23 mouse cellular contexts compared by ENCODE assay signal in genomic region chr12:110476561-110476960, GRCm38 (mm10). TPM values are rescaled to one million over a fixed set of nuclear protein-coding genes. Genes with fewer than 3 reads are reported as not detected.
DNase-seq lines count a peak whose midpoint lies in the region; ATAC-seq and TF ChIP-seq lines count a peak whose summit lies in the region.
"Had no signal": no experiment of that assay in that cellular context is flagged by ENCODE, and none has a peak within 500 bp of the region (broad histone marks: within the 10 kb centered on the region; RNA-seq: fewer than 3 reads in every experiment).

No protein-coding gene starts in this region.

- H3K9ac ChIP-seq in kidney, embryonic 14.5 days (ENCODE audit: low read depth, low read length), result no peak overlapping the region
- H3K9ac ChIP-seq in kidney, postnatal 0 days (ENCODE audit: low read depth, low read length), result no peak overlapping the region
- H3K9ac ChIP-seq in ES-Bruce4 (ENCODE audit: low read depth, poor library complexity, severe bottlenecking) (no peak overlapping the region), ES-E14 (ENCODE audit: insufficient read depth, low read depth, low read length, poor library complexity, severe bottlenecking) (peak overlapping the region; percentile 1; the same call in 1 of the 2 replicates)
- H3K9ac ChIP-seq: forebrain, embryonic 15.5 days; heart, embryonic 13.5 days; hindbrain, embryonic 12.5 days; hindbrain, embryonic 15.5 days had no signal

- H3K9me3 ChIP-seq in kidney, embryonic 14.5 days (ENCODE audit: control insufficient read depth, low read length), result no peaks in the 10 kb centered on the region
- no peaks in the 10 kb centered on the region for H3K9me3 ChIP-seq in kidney, postnatal 0 days (replicated peaks; ENCODE audit: low read length)
- H3K9me3 ChIP-seq in ES-Bruce4 (replicated peaks; ENCODE audit: control insufficient read depth, insufficient read depth, low read length, poor library complexity, severe bottlenecking) (no peaks in the 10 kb centered on the region), ES-E14 (ENCODE audit: control insufficient read depth, insufficient read depth, low read depth, low read length) (no peaks in the 10 kb centered on the region)
- H3K9me3 ChIP-seq: forebrain, embryonic 10.5 days; forebrain, embryonic 15.5 days; G1E; heart, embryonic 10.5 days; heart, embryonic 13.5 days; hindbrain, embryonic 12.5 days; hindbrain, embryonic 15.5 days had no signal

- H3K27me3 ChIP-seq in kidney, embryonic 14.5 days (ENCODE audit: control insufficient read depth, insufficient read depth, low read length), result no peaks in the 10 kb centered on the region
- no peaks in the 10 kb centered on the region for H3K27me3 ChIP-seq in kidney, postnatal 0 days (ENCODE audit: insufficient read depth, low read length)
- no peaks in the 10 kb centered on the region for H3K27me3 ChIP-seq in ES-Bruce4 (ENCODE audit: control insufficient read depth, insufficient read depth, low read length, poor library complexity, severe bottlenecking)
- H3K27me3 ChIP-seq: forebrain, embryonic 15.5 days; heart, embryonic 13.5 days; hindbrain, embryonic 12.5 days; hindbrain, embryonic 15.5 days; Patski had no signal

- WGBS in kidney, embryonic 14.5 days, result 23% methylated on average over 9 of the region's 9 CpGs
- WGBS in kidney, postnatal 0 days, result 49% methylated on average over 9 of the region's 9 CpGs

- in situ Hi-C loops in ES-E14 (cut with MboI; ENCODE audit: low sequenced_read_pairs in 2 of 2, unreplicated experiment in 2 of 2), result no loop called here

- no peaks in the 10 kb centered on the region for H3K4me1 ChIP-seq in kidney, embryonic 14.5 days (ENCODE audit: control insufficient read depth, insufficient read depth, low read length)
- H3K4me1 ChIP-seq in kidney, postnatal 0 days (replicated peaks; ENCODE audit: insufficient read depth, low read length), result no peaks in the 10 kb centered on the region
- H3K4me1 ChIP-seq in ES-Bruce4 (ENCODE audit: control insufficient read depth, insufficient read depth, low read length), result peaks cover 19% of the 10 kb centered on the region
- peaks cover 24 to 48% of the 10 kb centered on the region in 2 experiments for H3K4me1 ChIP-seq in ES-E14 (ENCODE audit: control insufficient read depth in 2 of 2, insufficient read depth in 2 of 2, low read length in 2 of 2, poor library complexity in 1 of 2)
- H3K4me1 ChIP-seq: forebrain, embryonic 10.5 days; forebrain, embryonic 15.5 days; hindbrain, embryonic 12.5 days; hindbrain, embryonic 15.5 days had no signal

- 0 out of 2 replicates have a peak, but pooled peaks cover 4% of the 10 kb centered on the region for H3K36me3 ChIP-seq in kidney, embryonic 14.5 days (ENCODE audit: control insufficient read depth, insufficient read depth, low read length)
- no peaks in the 10 kb centered on the region for H3K36me3 ChIP-seq in kidney, postnatal 0 days (ENCODE audit: insufficient read depth, low read length)
- H3K36me3 ChIP-seq in ES-Bruce4 (ENCODE audit: control insufficient read depth, insufficient read depth, low read length, poor library complexity, severe bottlenecking), result no peaks in the 10 kb centered on the region
- peaks cover 17% of the 10 kb centered on the region; the same call in 1 of the 2 replicates for H3K36me3 ChIP-seq in ES-E14 (ENCODE audit: control insufficient read depth, insufficient read depth, low read length, poor library complexity, severe bottlenecking)
- H3K36me3 ChIP-seq: forebrain, embryonic 15.5 days; hindbrain, embryonic 15.5 days had no signal

- no peak for DNase-seq in kidney, adult 11 months
- DNase-seq in kidney, postnatal 0 days (ENCODE audit: low spot score), result peak; percentile 57
- DNase-seq in kidney, adult 18-20 months, result no peak
- no peak for DNase-seq in ES-E14 (ENCODE audit: low read depth, low spot score)
- DNase-seq: adrenal gland, postnatal 10 days; adrenal gland, postnatal 36 days; cerebellum, adult 18-20 months; cerebellum, adult 9-10 months; cerebellum, postnatal 14 days; gastrocnemius, postnatal 25 days; heart, adult 2 months; heart, postnatal 14 days had no signal

- no peak overlapping the region for H3K27ac ChIP-seq in kidney, embryonic 14.5 days (ENCODE audit: low read depth, low read length)
- H3K27ac ChIP-seq in kidney, postnatal 0 days, result no peak overlapping the region
- H3K27ac ChIP-seq in ES-Bruce4 (ENCODE audit: insufficient read depth, low read length) (peak overlapping the region; percentile 21; the same call in 1 of the 2 replicates), ES-E14 (ENCODE audit: insufficient read depth, low read depth, low read length, poor library complexity, severe bottlenecking) (peak overlapping the region; percentile 17; the same call in 1 of the 2 replicates)
- H3K27ac ChIP-seq: forebrain, embryonic 10.5 days; forebrain, embryonic 15.5 days; heart, adult 2 months; heart, embryonic 10.5 days; heart, embryonic 13.5 days; hindbrain, embryonic 12.5 days; hindbrain, embryonic 15.5 days had no signal

- no peak for TF ChIP-seq CTCF in kidney, postnatal 0 days (IDR thresholded peaks at IDR 0.05; ENCODE audit: low read depth)
- TF ChIP-seq CTCF in ES-Bruce4 (IDR thresholded peaks at IDR 0.05; ENCODE audit: low read depth, low read length), result no peak

- H3K4me2 ChIP-seq in kidney, embryonic 14.5 days (replicated peaks; ENCODE audit: low read depth, low read length), result no peak overlapping the region
- H3K4me2 ChIP-seq in kidney, postnatal 0 days (ENCODE audit: low read length), result no peak overlapping the region
- H3K4me2 ChIP-seq: forebrain, embryonic 15.5 days; heart, embryonic 13.5 days; hindbrain, embryonic 12.5 days; hindbrain, embryonic 15.5 days had no signal

- no peak for TF ChIP-seq POLR2A in ES-Bruce4 (IDR thresholded peaks at IDR 0.05; ENCODE audit: insufficient read depth, low read length)

- no peak for TF ChIP-seq EP300 in ES-Bruce4 (IDR thresholded peaks at IDR 0.05; ENCODE audit: insufficient read depth, low read depth, low read length)

- no peak overlapping the region for H3K4me3 ChIP-seq in kidney, embryonic 14.5 days (ENCODE audit: low read length)
- no peak overlapping the region for H3K4me3 ChIP-seq in kidney, postnatal 0 days (replicated peaks; ENCODE audit: low read depth, low read length)
- H3K4me3 ChIP-seq in ES-Bruce4 (ENCODE audit: low read depth, low read length) (no peak overlapping the region), ES-E14 (ENCODE audit: insufficient read depth in 1 of 2, low read depth in 1 of 2, low read length in 2 of 2, poor library complexity in 1 of 2, severe bottlenecking in 1 of 2) (no peak overlapping the region)
- H3K4me3 ChIP-seq: forebrain, embryonic 10.5 days; forebrain, embryonic 15.5 days; heart, adult 2 months; heart, embryonic 10.5 days; heart, embryonic 13.5 days; hindbrain, embryonic 12.5 days; hindbrain, embryonic 15.5 days had no signal

- ATAC-seq in kidney, embryonic 14.5 days (ENCODE audit: low FRiP score, low TSS enrichment), result peak; percentile 59; the same call in 1 of the 2 replicates
- 0 out of 2 replicates have a peak, but pooled peaks have one; percentile 43 for ATAC-seq in kidney, postnatal 0 days (replicated peaks; ENCODE audit: low FRiP score, low read depth)
- ATAC-seq: CD4-positive, CD25-positive, alpha-beta regulatory T cell, adult 4 months; forebrain, embryonic 15.5 days; Patski had no signal

TF ChIP-seq in ES-E14, 5 proteins besides CTCF, POLR2A, EP300 and RAD21:
- TF ChIP-seq ZNF384 (IDR thresholded peaks at IDR 0.05; ENCODE audit: low read depth, low read length) (no peak), ZC3H11A (IDR thresholded peaks at IDR 0.05; ENCODE audit: borderline replicate concordance, low read depth, low read length) (no peak), CHD2 (IDR thresholded peaks at IDR 0.05; ENCODE audit: low read depth, low read length) (no peak), MAFK (IDR thresholded peaks at IDR 0.05; ENCODE audit: insufficient read depth, low read depth, low read length) (no peak), HCFC1 (IDR thresholded peaks at IDR 0.05; ENCODE audit: borderline replicate concordance, insufficient read depth, low read length) (no peak)

RNA-seq across cellular contexts. Expression of gene Ppp2r5c, which starts 29.6 kb away (rescaled TPM):
- polyA plus RNA-seq in kidney, embryonic 14.5 days (2014; fragmentation: Nextera tagmentation; extraction: Ambion mirVana), result 114 and 160 TPM in 2 replicates
- 126 and 133 TPM in 2 replicates for polyA plus RNA-seq in kidney, postnatal 0 days (2015; fragmentation: Nextera tagmentation; extraction: Ambion mirVana)
- 223 and 224 TPM in 2 replicates for polyA plus RNA-seq in ES-Bruce4 (2011; ENCODE audit: insufficient read depth, insufficient read length, low read depth, missing spikeins)
- 62.1 and 83.4 TPM in 2 replicates for total RNA-seq in ES-E14 (2012; rRNA removed)

Comparison
In these comparisons a context has a peak if more than half of its experiments do, and no peak if none do; other contexts are left out.
1. H3K27ac ChIP-seq: peak in ES-Bruce4 (single experiment) and ES-E14 (single experiment); none in kidney, embryonic 14.5 days (single experiment) and kidney, postnatal 0 days (single experiment).